Mouse (Mus musculus): ENCODE data around the gene Ldb3. TPM values are rescaled to one million over a fixed set of nuclear protein-coding genes. Genes with fewer than 3 reads are reported as not detected.

The Ldb3 gene
- polyA plus RNA-seq, 1 experiment = 0.54 TPM

GRCm38 (mm10) chr14:34574068-34574467, 14.4 kb downstream of the Ldb3 start:
- Histone ChIP-seq H3K4me3 (ENCODE audit: control insufficient read depth, low read depth, low read length) (no peak overlapping the region), H3K4me1 (ENCODE audit: control insufficient read depth, insufficient read depth, low read length) (peaks cover 4% of the 10 kb centered on the region), H3K27ac (ENCODE audit: control insufficient read depth, insufficient read depth, low read depth, low read length) (no peak overlapping the region), H3K27me3 (ENCODE audit: control insufficient read depth, insufficient read depth, low read length) (no peaks in the 10 kb centered on the region), H3K36me3 (ENCODE audit: control insufficient read depth, insufficient read depth, low read length) (no peaks in the 10 kb centered on the region)
- TF ChIP-seq CTCF (IDR thresholded peaks at IDR 0.05; ENCODE audit: control insufficient read depth, insufficient read depth, insufficient replicate concordance, low read depth, low read length) (peak; percentile 36; the same call in 1 of the 2 replicates), POLR2A (IDR thresholded peaks at IDR 0.05; ENCODE audit: control insufficient read depth, low read depth, low read length) (no peak)

GRCm38 (mm10) chr14:34573348-34573913, 15.1 kb downstream of the Ldb3 start:
- peaks cover 4% of the 10 kb centered on the region for H3K4me1 ChIP-seq (ENCODE audit: control insufficient read depth, insufficient read depth, low read length)
- TF ChIP-seq CTCF (IDR thresholded peaks at IDR 0.05; ENCODE audit: control insufficient read depth, insufficient read depth, insufficient replicate concordance, low read depth, low read length) = no peak
- TF ChIP-seq POLR2A (IDR thresholded peaks at IDR 0.05; ENCODE audit: control insufficient read depth, low read depth, low read length) = no peak
- no peak overlapping the region for H3K27ac ChIP-seq (ENCODE audit: control insufficient read depth, insufficient read depth, low read depth, low read length)
- H3K27me3 ChIP-seq (ENCODE audit: control insufficient read depth, insufficient read depth, low read length) = no peaks in the 10 kb centered on the region
- H3K4me3 ChIP-seq (ENCODE audit: control insufficient read depth, low read depth, low read length) = no peak overlapping the region
- no peaks in the 10 kb centered on the region for H3K36me3 ChIP-seq (ENCODE audit: control insufficient read depth, insufficient read depth, low read length)

- Histone ChIP-seq H3K27ac (ENCODE audit: control insufficient read depth, insufficient read depth, low read depth, low read length) (no peak overlapping the region), H3K4me3 (ENCODE audit: control insufficient read depth, low read depth, low read length) (no peak overlapping the region), H3K27me3 (ENCODE audit: control insufficient read depth, insufficient read depth, low read length) (no peaks in the 10 kb centered on the region), H3K36me3 (ENCODE audit: control insufficient read depth, insufficient read depth, low read length) (no peaks in the 10 kb centered on the region), H3K4me1 (ENCODE audit: control insufficient read depth, insufficient read depth, low read length) (peaks cover 4% of the 10 kb centered on the region)
- no peak for TF ChIP-seq POLR2A (IDR thresholded peaks at IDR 0.05; ENCODE audit: control insufficient read depth, low read depth, low read length)
- TF ChIP-seq CTCF (IDR thresholded peaks at IDR 0.05; ENCODE audit: control insufficient read depth, insufficient read depth, insufficient replicate concordance, low read depth, low read length) = 0 out of 2 replicates have a peak, but pooled peaks have one; percentile 3
Observed at GRCm38 (mm10) chr14:34571610-34572387, 16.7 kb downstream of the Ldb3 start.

GRCm38 (mm10) chr14:34570903-34571302, 17.6 kb downstream of the Ldb3 start:
- TF ChIP-seq CTCF (IDR thresholded peaks at IDR 0.05; ENCODE audit: control insufficient read depth, insufficient read depth, insufficient replicate concordance, low read depth, low read length) = no peak
- no peak for TF ChIP-seq POLR2A (IDR thresholded peaks at IDR 0.05; ENCODE audit: control insufficient read depth, low read depth, low read length)
- Histone ChIP-seq H3K4me1 (ENCODE audit: control insufficient read depth, insufficient read depth, low read length) (peaks cover 4% of the 10 kb centered on the region), H3K4me3 (ENCODE audit: control insufficient read depth, low read depth, low read length) (no peak overlapping the region), H3K36me3 (ENCODE audit: control insufficient read depth, insufficient read depth, low read length) (no peaks in the 10 kb centered on the region), H3K27me3 (ENCODE audit: control insufficient read depth, insufficient read depth, low read length) (no peaks in the 10 kb centered on the region), H3K27ac (ENCODE audit: control insufficient read depth, insufficient read depth, low read depth, low read length) (no peak overlapping the region)

GRCm38 (mm10) chr14:34570294-34570693, 18.2 kb downstream of the Ldb3 start:
- no peaks in the 10 kb centered on the region for H3K27me3 ChIP-seq (ENCODE audit: control insufficient read depth, insufficient read depth, low read length)
- H3K4me1 ChIP-seq (ENCODE audit: control insufficient read depth, insufficient read depth, low read length) = peaks cover 4% of the 10 kb centered on the region
- H3K27ac ChIP-seq (ENCODE audit: control insufficient read depth, insufficient read depth, low read depth, low read length) = no peak overlapping the region
- H3K36me3 ChIP-seq (ENCODE audit: control insufficient read depth, insufficient read depth, low read length) = no peaks in the 10 kb centered on the region
- TF ChIP-seq POLR2A (IDR thresholded peaks at IDR 0.05; ENCODE audit: control insufficient read depth, low read depth, low read length) (no peak), CTCF (IDR thresholded peaks at IDR 0.05; ENCODE audit: control insufficient read depth, insufficient read depth, insufficient replicate concordance, low read depth, low read length) (peak; percentile 72; the same call in 1 of the 2 replicates)
- H3K4me3 ChIP-seq (ENCODE audit: control insufficient read depth, low read depth, low read length) = no peak overlapping the region

- H3K4me3 ChIP-seq (ENCODE audit: control insufficient read depth, low read depth, low read length) = peak overlapping the region; percentile 19
- TF ChIP-seq POLR2A (IDR thresholded peaks at IDR 0.05; ENCODE audit: control insufficient read depth, low read depth, low read length) (no peak), CTCF (IDR thresholded peaks at IDR 0.05; ENCODE audit: control insufficient read depth, insufficient read depth, insufficient replicate concordance, low read depth, low read length) (no peak)
- H3K27ac ChIP-seq (ENCODE audit: control insufficient read depth, insufficient read depth, low read depth, low read length) = no peak overlapping the region
- H3K4me1 ChIP-seq (ENCODE audit: control insufficient read depth, insufficient read depth, low read length) = peaks cover 4% of the 10 kb centered on the region
- H3K27me3 ChIP-seq (ENCODE audit: control insufficient read depth, insufficient read depth, low read length) = no peaks in the 10 kb centered on the region
- H3K36me3 ChIP-seq (ENCODE audit: control insufficient read depth, insufficient read depth, low read length) = no peaks in the 10 kb centered on the region
Observed at GRCm38 (mm10) chr14:34569534-34570194, 18.8 kb downstream of the Ldb3 start.

GRCm38 (mm10) chr14:34568626-34569025, 19.9 kb downstream of the Ldb3 start:
- Histone ChIP-seq H3K4me1 (ENCODE audit: control insufficient read depth, insufficient read depth, low read length) (peaks cover 4% of the 10 kb centered on the region), H3K27ac (ENCODE audit: control insufficient read depth, insufficient read depth, low read depth, low read length) (no peak overlapping the region), H3K4me3 (ENCODE audit: control insufficient read depth, low read depth, low read length) (no peak overlapping the region), H3K27me3 (ENCODE audit: control insufficient read depth, insufficient read depth, low read length) (no peaks in the 10 kb centered on the region), H3K36me3 (ENCODE audit: control insufficient read depth, insufficient read depth, low read length) (no peaks in the 10 kb centered on the region)
- TF ChIP-seq POLR2A (IDR thresholded peaks at IDR 0.05; ENCODE audit: control insufficient read depth, low read depth, low read length) (no peak), CTCF (IDR thresholded peaks at IDR 0.05; ENCODE audit: control insufficient read depth, insufficient read depth, insufficient replicate concordance, low read depth, low read length) (no peak)

Measured in testis, adult 2 months (tissue).